ENCODE assay signal across 8 mouse cellular contexts in the genomic region with DNA sequence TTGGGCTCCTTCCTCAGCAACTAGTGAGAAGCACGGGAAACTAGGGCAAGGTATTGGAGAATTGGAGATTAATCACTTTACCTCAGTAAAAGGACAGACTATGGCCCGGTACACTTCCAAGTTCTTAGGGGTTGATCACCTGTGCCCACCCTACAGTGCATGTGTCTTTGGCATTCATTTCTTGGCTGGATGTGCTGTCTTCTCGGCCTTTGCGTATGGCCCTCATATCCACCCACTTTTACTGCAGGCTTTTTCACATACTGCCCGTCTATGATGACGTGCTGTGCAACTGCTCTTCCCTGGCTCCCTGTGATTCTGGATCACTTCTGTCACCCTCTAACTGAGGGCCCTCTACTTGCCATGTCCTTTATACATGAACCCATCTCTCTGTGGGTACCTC. TPM values are rescaled to one million over a fixed set of nuclear protein-coding genes. Genes with fewer than 3 reads are reported as not detected.
DNase-seq lines count a peak whose midpoint lies in the region; ATAC-seq and TF ChIP-seq lines count a peak whose summit lies in the region.

No protein-coding gene starts in this region.

- H3K4me3 ChIP-seq in kidney, adult 2 months (ENCODE audit: insufficient read depth, low read depth, low read length) = no peak overlapping the region
- H3K4me3 ChIP-seq in bone marrow, adult 2 months (replicated peaks; ENCODE audit: control insufficient read depth, low read depth, low read length) = peak overlapping the region; percentile 33
- peak overlapping the region; percentile 95 for H3K4me3 ChIP-seq in hindbrain, embryonic 10.5 days
- H3K4me3 ChIP-seq in midbrain, embryonic 11.5 days (ENCODE audit: low read depth, low read length) = no peak overlapping the region; the same call in 1 of the 2 replicates

- no peaks in the 10 kb centered on the region for H3K27me3 ChIP-seq in kidney, adult 2 months (replicated peaks; ENCODE audit: control insufficient read depth, insufficient read depth, low read length)
- no peaks in the 10 kb centered on the region for H3K27me3 ChIP-seq in hindbrain, embryonic 10.5 days (ENCODE audit: insufficient read depth, poor library complexity, severe bottlenecking)
- no peaks in the 10 kb centered on the region for H3K27me3 ChIP-seq in midbrain, embryonic 11.5 days (ENCODE audit: control insufficient read depth, insufficient read depth, low read length)

- peak; percentile 33 for DNase-seq in kidney, adult 11 months
- DNase-seq in kidney, adult 2 months = no peak
- DNase-seq in hindbrain, embryonic 10.5 days (ENCODE audit: low spot score) = no peak
- no peak for DNase-seq in midbrain, embryonic 11.5 days (ENCODE audit: low spot score, missing footprints)
- DNase-seq in urinary bladder, adult 2 months (ENCODE audit: low spot score) = no peak
- DNase-seq in frontal cortex, postnatal 10 days (ENCODE audit: low spot score in 2 of 2) = no peak

- no peak overlapping the region for H3K4me2 ChIP-seq in midbrain, embryonic 11.5 days

- no peak for TF ChIP-seq CTCF in kidney, adult 2 months (conservative IDR thresholded peaks at IDR 0.05; ENCODE audit: insufficient read depth, insufficient read length, low read depth, low read length)
- no peak for TF ChIP-seq CTCF in bone marrow, adult 2 months (IDR thresholded peaks at IDR 0.05; ENCODE audit: control insufficient read depth, insufficient read depth, low read length)

- ATAC-seq in midbrain, embryonic 11.5 days (ENCODE audit: low FRiP score) = peak; percentile 1; the same call in 1 of the 2 replicates
- no peak for ATAC-seq in inflammation-experienced regulatory T-cells, adult 6 months

- H3K9ac ChIP-seq in midbrain, embryonic 11.5 days (ENCODE audit: low read length) = no peak overlapping the region

- WGBS in kidney, adult 2 months = 85% methylated on average over 6 of the region's 6 CpGs
- whole genome bisulfite sequencing in bone marrow, adult 2 months = 81% methylated on average over 6 of the region's 6 CpGs
- WGBS in hindbrain, embryonic 10.5 days = 85% methylated on average over 6 of the region's 6 CpGs
- WGBS in midbrain, embryonic 11.5 days = 87% methylated on average over 6 of the region's 6 CpGs

- H3K9me3 ChIP-seq in hindbrain, embryonic 10.5 days = 0 out of 2 replicates have a peak, but pooled peaks cover 6% of the 10 kb centered on the region
- no peaks in the 10 kb centered on the region for H3K9me3 ChIP-seq in midbrain, embryonic 11.5 days (ENCODE audit: control insufficient read depth, low read length)

- peaks cover 16% of the 10 kb centered on the region for H3K4me1 ChIP-seq in kidney, adult 2 months (ENCODE audit: control insufficient read depth, insufficient read depth, low read length)
- H3K4me1 ChIP-seq in bone marrow, adult 2 months (ENCODE audit: control insufficient read depth, insufficient read depth, low read length) = peaks cover 1% of the 10 kb centered on the region; the same call in 1 of the 2 replicates
- peaks cover 20% of the 10 kb centered on the region for H3K4me1 ChIP-seq in hindbrain, embryonic 10.5 days (replicated peaks)
- peaks cover 13% of the 10 kb centered on the region for H3K4me1 ChIP-seq in midbrain, embryonic 11.5 days (ENCODE audit: control insufficient read depth, insufficient read depth, low read length)

- H3K36me3 ChIP-seq in kidney, adult 2 months (ENCODE audit: control insufficient read depth, insufficient read depth, low read length) = no peaks in the 10 kb centered on the region
- H3K36me3 ChIP-seq in hindbrain, embryonic 10.5 days = peaks cover 13% of the 10 kb centered on the region
- H3K36me3 ChIP-seq in midbrain, embryonic 11.5 days (ENCODE audit: control insufficient read depth, insufficient read depth, low read length) = no peaks in the 10 kb centered on the region

- no peak overlapping the region for H3K27ac ChIP-seq in kidney, adult 2 months (ENCODE audit: insufficient read depth, low read depth, low read length)
- H3K27ac ChIP-seq in bone marrow, adult 2 months (ENCODE audit: control insufficient read depth, insufficient read depth, low read depth, low read length, poor library complexity) = no peak overlapping the region
- H3K27ac ChIP-seq in hindbrain, embryonic 10.5 days = no peak overlapping the region
- H3K27ac ChIP-seq in midbrain, embryonic 11.5 days (ENCODE audit: low read depth, low read length) = no peak overlapping the region

- no peak for TF ChIP-seq POLR2A in kidney, adult 2 months (IDR thresholded peaks at IDR 0.05; ENCODE audit: low read depth, low read length)
- no peak for TF ChIP-seq POLR2A in bone marrow, adult 2 months (IDR thresholded peaks at IDR 0.05; ENCODE audit: borderline replicate concordance, control insufficient read depth, low read depth, low read length)

RNA-seq across cellular contexts. Expression of a gene that starts 1.0 kb away (rescaled TPM):
- 36.3 and 37.3 TPM in 2 replicates for polyA plus RNA-seq in kidney, adult 2 months (2012; rRNA removed)
- 30.5 and 56.5 TPM in 2 replicates for polyA plus RNA-seq in bone marrow, adult 2 months (2011; ENCODE audit: insufficient read depth, insufficient read length, low replicate concordance, missing spikeins)
- 18.7 and 19.1 TPM in 2 replicates for polyA plus RNA-seq in hindbrain, embryonic 10.5 days (2016; fragmentation: Nextera tagmentation; extraction: Ambion mirVana)
- 18.4 and 20.4 TPM in 2 replicates for polyA plus RNA-seq in midbrain, embryonic 11.5 days (2014; fragmentation: Nextera tagmentation; extraction: Ambion mirVana)
- 1 to 10 TPM; 3.8 to 5.3 (median 4.2) TPM for polyA plus RNA-seq in inflammation-experienced regulatory T-cells, adult 6 months (2017; shearing (Covaris generic))
- polyA plus RNA-seq in urinary bladder, adult 2 months (2012; rRNA removed) = 26.2 and 30.0 TPM in 2 replicates

RNA-seq across cellular contexts. Expression of a gene that starts 19.7 kb away (rescaled TPM):
- polyA plus RNA-seq in kidney, adult 2 months (2012; rRNA removed) = 104 and 113 TPM in 2 replicates
- 286 and 446 TPM in 2 replicates for polyA plus RNA-seq in bone marrow, adult 2 months (2011; ENCODE audit: insufficient read depth, insufficient read length, low replicate concordance, missing spikeins)
- 229 TPM in 2 replicates for polyA plus RNA-seq in hindbrain, embryonic 10.5 days (2016; fragmentation: Nextera tagmentation; extraction: Ambion mirVana)
- polyA plus RNA-seq in midbrain, embryonic 11.5 days (2014; fragmentation: Nextera tagmentation; extraction: Ambion mirVana) = 245 and 268 TPM in 2 replicates
- 10 to 100 TPM; 39.0 to 54.0 (median 41.4) TPM for polyA plus RNA-seq in inflammation-experienced regulatory T-cells, adult 6 months (2017; shearing (Covaris generic))
- 151 and 152 TPM in 2 replicates for polyA plus RNA-seq in urinary bladder, adult 2 months (2012; rRNA removed)

RNA-seq across cellular contexts. Expression of a gene that starts 32.9 kb away (rescaled TPM):
- 71.9 and 100 TPM in 2 replicates for polyA plus RNA-seq in kidney, adult 2 months (2012; rRNA removed)
- polyA plus RNA-seq in bone marrow, adult 2 months (2011; ENCODE audit: insufficient read depth, insufficient read length, low replicate concordance, missing spikeins) = 98.1 and 217 TPM in 2 replicates
- polyA plus RNA-seq in hindbrain, embryonic 10.5 days (2016; fragmentation: Nextera tagmentation; extraction: Ambion mirVana) = 74.7 and 76.1 TPM in 2 replicates
- 73.9 and 84.5 TPM in 2 replicates for polyA plus RNA-seq in midbrain, embryonic 11.5 days (2014; fragmentation: Nextera tagmentation; extraction: Ambion mirVana)
- polyA plus RNA-seq in inflammation-experienced regulatory T-cells, adult 6 months (2017; shearing (Covaris generic)) = 100 to 1,000 TPM; 138 to 191 (median 188) TPM
- polyA plus RNA-seq in urinary bladder, adult 2 months (2012; rRNA removed) = 120 and 132 TPM in 2 replicates

RNA-seq across cellular contexts. Expression of a gene that starts 39.9 kb away (rescaled TPM):
- 0.56 and 2.4 TPM in 2 replicates for polyA plus RNA-seq in kidney, adult 2 months (2012; rRNA removed)
- polyA plus RNA-seq in bone marrow, adult 2 months (2011; ENCODE audit: insufficient read depth, insufficient read length, low replicate concordance, missing spikeins) = 0.79 and 3.0 TPM in 2 replicates
- 0.06 and 0.21 TPM in 2 replicates for polyA plus RNA-seq in hindbrain, embryonic 10.5 days (2016; fragmentation: Nextera tagmentation; extraction: Ambion mirVana)
- not detected in 2 replicates for polyA plus RNA-seq in midbrain, embryonic 11.5 days (2014; fragmentation: Nextera tagmentation; extraction: Ambion mirVana)
- polyA plus RNA-seq in inflammation-experienced regulatory T-cells, adult 6 months (2017; shearing (Covaris generic)) = 100 to 1,000 TPM; 231 to 280 (median 232) TPM
- polyA plus RNA-seq in urinary bladder, adult 2 months (2012; rRNA removed) = 0.65 and 0.87 TPM in 2 replicates

RNA-seq across cellular contexts. Expression of a gene that starts 43.7 kb away (rescaled TPM):
- 11.0 and 11.5 TPM in 2 replicates for polyA plus RNA-seq in kidney, adult 2 months (2012; rRNA removed)
- polyA plus RNA-seq in bone marrow, adult 2 months (2011; ENCODE audit: insufficient read depth, insufficient read length, low replicate concordance, missing spikeins) = 16.4 and 18.4 TPM in 2 replicates
- 73.3 and 75.7 TPM in 2 replicates for polyA plus RNA-seq in hindbrain, embryonic 10.5 days (2016; fragmentation: Nextera tagmentation; extraction: Ambion mirVana)
- polyA plus RNA-seq in midbrain, embryonic 11.5 days (2014; fragmentation: Nextera tagmentation; extraction: Ambion mirVana) = 53.9 and 54.8 TPM in 2 replicates
- 10 to 100 TPM; 14.2 to 17.9 (median 16.4) TPM for polyA plus RNA-seq in inflammation-experienced regulatory T-cells, adult 6 months (2017; shearing (Covaris generic))
- 22.8 and 24.0 TPM in 2 replicates for polyA plus RNA-seq in urinary bladder, adult 2 months (2012; rRNA removed)

Comparison
In these comparisons a context has a peak if more than half of its experiments do, and no peak if none do; other contexts are left out.
1. H3K4me3 ChIP-seq: peak in bone marrow, adult 2 months (single experiment) and hindbrain, embryonic 10.5 days (single experiment); none in kidney, adult 2 months (single experiment) and midbrain, embryonic 11.5 days (single experiment).